Mouse (Mus musculus): ENCODE measurements around the gene Traf1. TPM values are rescaled to one million over a fixed set of nuclear protein-coding genes. Genes with fewer than 3 reads are reported as not detected.

Traf1 gene
- 3.3 TPM in 2 replicates for polyA plus RNA-seq (2015; fragmentation: Nextera tagmentation; extraction: Ambion mirVana)

GRCm38 (mm10) chr2:34961481-34962036, at the start of gene Traf1:
Traf1 (minus strand) TSS chr2:34961772.
- ATAC-seq (ENCODE audit: low FRiP score, low read depth) = peak; percentile 30; the same call in 1 of the 2 replicates
- peak within 1 kb of the TSS; percentile 14 for H3K9ac ChIP-seq
- WGBS = 9% methylated on average over 20 of the region's 20 CpGs
- peaks cover 26% of the 10 kb centered on the region; the same call in 1 of the 2 replicates for H3K27me3 ChIP-seq
- peak within 1 kb of the TSS; percentile 33 for H3K4me3 ChIP-seq
- H3K9me3 ChIP-seq = no peaks in the 10 kb centered on the region
- H3K4me1 ChIP-seq = peaks cover 22% of the 10 kb centered on the region; the same call in 1 of the 2 replicates
- peak within 1 kb of the TSS; percentile 64 for H3K4me2 ChIP-seq (replicated peaks)
- H3K27ac ChIP-seq = no peak within 1 kb of the TSS
- H3K36me3 ChIP-seq = no peaks in the 10 kb centered on the region

- no peaks in the 10 kb centered on the region for H3K36me3 ChIP-seq
- no peak overlapping the region for H3K9ac ChIP-seq
- no peaks in the 10 kb centered on the region for H3K27me3 ChIP-seq
- H3K4me3 ChIP-seq = no peak overlapping the region
- peaks cover 2% of the 10 kb centered on the region for H3K4me1 ChIP-seq
- H3K9me3 ChIP-seq = no peaks in the 10 kb centered on the region
- H3K4me2 ChIP-seq (replicated peaks) = no peak overlapping the region
- WGBS = 83% methylated on average over 9 of the region's 9 CpGs
- ATAC-seq (ENCODE audit: low FRiP score, low read depth) = no peak
- no peak overlapping the region for H3K27ac ChIP-seq
Measured at GRCm38 (mm10) chr2:34998956-34999355, 37.4 kb upstream of the Traf1 start.

DNA sequence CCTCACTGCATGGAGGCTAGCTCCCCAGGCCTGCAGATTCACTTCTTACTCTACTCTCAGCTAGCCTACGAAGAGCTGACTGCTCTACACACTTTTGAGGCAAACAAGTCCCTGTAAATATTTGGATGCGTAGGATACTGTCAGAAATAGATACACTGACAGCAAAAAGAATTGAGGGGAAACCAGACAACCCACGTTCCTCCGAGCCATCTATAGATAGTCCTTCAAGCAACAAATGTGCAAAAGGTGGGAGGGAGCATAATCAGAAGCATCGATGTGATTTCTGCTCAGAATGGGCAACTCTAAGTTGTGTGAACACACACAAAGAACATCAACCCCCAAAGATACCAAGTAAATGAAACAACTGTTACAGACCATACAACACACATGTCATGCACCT, 34.9 kb upstream of the Traf1 start:
- peaks cover 16% of the 10 kb centered on the region for H3K4me1 ChIP-seq
- WGBS = 91% methylated on average over 5 of the region's 5 CpGs
- H3K27me3 ChIP-seq = 0 out of 2 replicates have a peak, but pooled peaks cover 5% of the 10 kb centered on the region
- H3K4me3 ChIP-seq = no peak overlapping the region
- H3K9me3 ChIP-seq = no peaks in the 10 kb centered on the region
- no peak overlapping the region for H3K9ac ChIP-seq
- no peak for ATAC-seq (ENCODE audit: low FRiP score, low read depth)
- H3K4me2 ChIP-seq (replicated peaks) = no peak overlapping the region
- no peak overlapping the region for H3K27ac ChIP-seq
- H3K36me3 ChIP-seq = no peaks in the 10 kb centered on the region

GRCm38 (mm10) chr2:34993696-34994356, 32.3 kb upstream of the Traf1 start:
- ATAC-seq (ENCODE audit: low FRiP score, low read depth) = no peak
- Histone ChIP-seq H3K9me3 (no peaks in the 10 kb centered on the region), H3K4me2 (replicated peaks) (0 out of 2 replicates have a peak overlapping the region, but pooled peaks have one; percentile 21), H3K27me3 (peaks cover 7% of the 10 kb centered on the region; the same call in 1 of the 2 replicates), H3K27ac (no peak overlapping the region), H3K9ac (no peak overlapping the region), H3K36me3 (no peaks in the 10 kb centered on the region), H3K4me1 (peaks cover 19% of the 10 kb centered on the region), H3K4me3 (no peak overlapping the region)
- 72% methylated on average over 5 of the region's 5 CpGs for WGBS

DNA sequence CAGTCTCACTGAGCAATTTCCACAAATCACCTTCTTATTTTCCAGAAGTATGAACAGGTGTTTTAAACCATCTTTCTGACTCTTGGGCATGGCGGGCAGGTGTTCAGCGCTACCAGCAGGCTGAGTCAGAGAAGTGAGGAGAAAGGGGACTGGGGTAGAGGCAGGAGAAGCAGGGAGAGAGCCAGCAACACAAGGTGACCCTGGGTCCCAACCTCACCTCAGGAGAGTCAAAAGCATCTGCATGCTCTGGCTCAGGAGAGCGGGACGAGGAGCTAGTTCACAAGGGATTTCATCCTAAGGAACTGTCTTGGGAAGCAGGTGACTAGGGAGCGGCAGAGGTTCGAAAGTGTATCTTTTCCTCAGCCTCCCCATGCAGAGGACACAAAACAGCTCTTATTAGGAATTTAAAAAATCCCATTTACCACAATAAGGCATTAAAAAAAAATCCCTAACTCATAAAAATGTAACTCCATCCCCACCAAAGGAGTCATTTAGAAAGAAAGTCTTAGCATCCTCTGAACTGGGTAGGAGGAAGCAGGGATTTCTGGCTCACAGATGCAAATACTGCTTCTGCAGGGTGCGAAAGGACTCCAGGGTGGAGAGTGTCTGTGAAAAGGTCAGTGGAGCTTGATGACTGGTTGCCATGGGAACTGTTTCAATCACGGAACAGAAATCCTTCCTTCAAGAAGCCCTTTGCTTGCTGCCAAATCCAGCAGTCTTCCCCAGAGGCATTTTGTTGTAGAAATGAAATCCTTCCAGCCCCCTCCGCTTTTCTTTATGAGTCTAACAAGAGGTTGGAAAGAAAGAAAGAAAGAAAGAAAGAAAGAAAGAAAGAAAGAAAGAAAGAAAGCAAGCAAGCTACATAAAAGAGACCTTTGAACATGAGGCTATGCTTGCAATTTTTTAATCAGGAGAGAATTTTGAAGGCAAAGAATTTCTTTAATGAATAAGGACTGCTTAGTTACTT, 31.4 kb upstream of the Traf1 start:
- no peak overlapping the region for H3K9ac ChIP-seq
- peak overlapping the region; percentile 39 for H3K4me2 ChIP-seq (replicated peaks)
- 12% methylated on average over 9 of the region's 9 CpGs for WGBS
- peak overlapping the region; percentile 10; the same call in 1 of the 2 replicates for H3K27ac ChIP-seq
- H3K9me3 ChIP-seq = no peaks in the 10 kb centered on the region
- H3K4me1 ChIP-seq = peaks cover 19% of the 10 kb centered on the region
- H3K4me3 ChIP-seq = no peak overlapping the region
- ATAC-seq (ENCODE audit: low FRiP score, low read depth) = peak; percentile 61
- peaks cover 7% of the 10 kb centered on the region; the same call in 1 of the 2 replicates for H3K27me3 ChIP-seq
- no peaks in the 10 kb centered on the region for H3K36me3 ChIP-seq

DNA sequence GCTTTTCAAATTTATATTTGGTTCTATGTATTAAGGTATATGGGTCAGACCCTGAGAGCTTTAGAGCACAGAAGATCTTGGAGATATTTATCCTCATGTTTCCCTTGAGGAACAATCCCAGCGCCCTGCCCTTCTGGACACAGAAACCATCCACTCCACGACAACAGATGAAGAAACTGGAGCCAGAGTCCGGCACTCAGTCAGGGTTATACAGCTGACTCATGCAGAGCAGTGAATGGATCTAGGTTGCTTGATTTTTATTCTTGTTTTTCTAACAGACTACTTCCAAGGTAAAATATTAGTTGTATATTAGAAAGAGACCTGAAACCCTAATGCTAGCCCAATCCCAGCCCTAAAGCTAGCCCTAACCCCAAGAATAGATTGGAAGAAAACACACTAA, 30.4 kb upstream of the Traf1 start:
- ATAC-seq (ENCODE audit: low FRiP score, low read depth) = no peak

DNA sequence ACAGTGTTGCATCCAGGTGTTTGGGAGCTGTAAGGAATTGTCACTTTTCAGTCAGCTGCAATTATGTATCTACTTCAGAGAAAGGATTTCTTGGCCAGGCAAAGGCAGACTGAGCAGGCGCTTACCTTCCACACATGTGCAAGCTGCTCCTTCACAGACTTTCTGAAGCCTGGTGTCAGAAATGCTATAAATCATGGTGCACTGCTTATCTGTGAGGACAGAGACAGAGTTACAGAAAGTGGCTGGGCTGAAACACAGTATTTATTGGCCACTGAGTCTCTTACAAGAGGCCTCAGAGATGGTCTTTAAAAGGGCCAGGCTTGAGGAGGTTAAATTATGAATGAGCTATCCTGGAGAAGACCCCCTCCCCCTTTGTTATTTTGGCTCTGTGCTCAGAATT, 28.2 kb upstream of the Traf1 start:
- no peak overlapping the region for H3K4me3 ChIP-seq
- peaks cover 19% of the 10 kb centered on the region for H3K4me1 ChIP-seq
- H3K4me2 ChIP-seq (replicated peaks) = no peak overlapping the region

More for the DNA sequence above, 30.4 kb upstream of the Traf1 start:
- Histone ChIP-seq H3K4me2 (replicated peaks) (no peak overlapping the region), H3K27ac (no peak overlapping the region), H3K36me3 (no peaks in the 10 kb centered on the region), H3K4me3 (no peak overlapping the region), H3K9ac (no peak overlapping the region), H3K27me3 (peaks cover 7% of the 10 kb centered on the region; the same call in 1 of the 2 replicates), H3K9me3 (no peaks in the 10 kb centered on the region), H3K4me1 (peaks cover 19% of the 10 kb centered on the region)
- 76% methylated on average over 3 of the region's 3 CpGs for WGBS

GRCm38 (mm10) chr2:34987595-34987994, 26.0 kb upstream of the Traf1 start:
- Histone ChIP-seq H3K4me3 (no peak overlapping the region), H3K9me3 (no peaks in the 10 kb centered on the region), H3K27ac (no peak overlapping the region), H3K27me3 (peaks cover 14% of the 10 kb centered on the region; the same call in 1 of the 2 replicates), H3K9ac (no peak overlapping the region), H3K36me3 (no peaks in the 10 kb centered on the region), H3K4me2 (replicated peaks) (no peak overlapping the region), H3K4me1 (peaks cover 18% of the 10 kb centered on the region)
- 52% methylated on average over 1 of the region's 1 CpGs for WGBS
- ATAC-seq (ENCODE audit: low FRiP score, low read depth) = no peak

More for the DNA sequence above, 28.2 kb upstream of the Traf1 start:
- Histone ChIP-seq H3K9me3 (no peaks in the 10 kb centered on the region), H3K36me3 (no peaks in the 10 kb centered on the region), H3K9ac (no peak overlapping the region), H3K27me3 (peaks cover 14% of the 10 kb centered on the region; the same call in 1 of the 2 replicates), H3K27ac (no peak overlapping the region)
- no peak for ATAC-seq (ENCODE audit: low FRiP score, low read depth)
- WGBS = 75% methylated on average over 1 of the region's 1 CpGs

DNA sequence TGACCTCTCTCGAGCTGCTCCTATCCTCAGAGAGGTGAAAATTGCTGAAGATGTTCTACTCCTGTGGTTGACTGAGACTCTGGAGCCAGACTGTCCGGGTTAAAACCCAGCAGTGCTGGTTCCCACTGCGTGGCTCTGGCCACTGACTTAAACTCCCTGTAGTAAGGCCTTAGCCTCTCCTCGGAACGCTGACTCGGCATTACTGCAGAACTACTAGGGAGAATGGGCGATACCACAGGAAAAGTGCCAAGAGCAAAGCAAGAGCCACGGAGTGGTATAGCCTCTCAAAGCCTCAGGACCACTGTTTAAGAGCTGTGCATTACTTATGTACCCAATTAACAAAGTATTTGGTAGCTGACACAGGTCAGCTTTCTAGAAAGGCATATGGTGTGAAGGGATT, 23.3 kb upstream of the Traf1 start:
- no peaks in the 10 kb centered on the region for H3K36me3 ChIP-seq
- 86% methylated on average over 8 of the region's 8 CpGs for WGBS
- peaks cover 10% of the 10 kb centered on the region for H3K27me3 ChIP-seq
- H3K4me2 ChIP-seq (replicated peaks) = no peak overlapping the region
- ATAC-seq (ENCODE audit: low FRiP score, low read depth) = no peak
- peaks cover 34% of the 10 kb centered on the region for H3K4me1 ChIP-seq
- no peaks in the 10 kb centered on the region for H3K9me3 ChIP-seq
- H3K27ac ChIP-seq = no peak overlapping the region
- H3K9ac ChIP-seq = no peak overlapping the region
- H3K4me3 ChIP-seq = no peak overlapping the region

GRCm38 (mm10) chr2:34982906-34983698, 21.5 kb upstream of the Traf1 start:
- no peak overlapping the region for H3K9ac ChIP-seq
- 33% methylated on average over 11 of the region's 11 CpGs for WGBS
- ATAC-seq (ENCODE audit: low FRiP score, low read depth) = peak; percentile 74; the same call in 1 of the 2 replicates
- peak overlapping the region; percentile 55; the same call in 1 of the 2 replicates for H3K27ac ChIP-seq
- peak overlapping the region; percentile 3; the same call in 1 of the 2 replicates for H3K4me2 ChIP-seq (replicated peaks)
- peaks cover 31% of the 10 kb centered on the region for H3K4me1 ChIP-seq
- H3K36me3 ChIP-seq = no peaks in the 10 kb centered on the region
- no peaks in the 10 kb centered on the region for H3K9me3 ChIP-seq
- H3K27me3 ChIP-seq = peaks cover 10% of the 10 kb centered on the region
- no peak overlapping the region for H3K4me3 ChIP-seq

GRCm38 (mm10) chr2:34982096-34982724, 20.6 kb upstream of the Traf1 start:
- Histone ChIP-seq H3K27me3 (peaks cover 10% of the 10 kb centered on the region), H3K4me1 (peaks cover 31% of the 10 kb centered on the region), H3K36me3 (no peaks in the 10 kb centered on the region), H3K27ac (peak overlapping the region; percentile 55; the same call in 1 of the 2 replicates), H3K4me2 (replicated peaks) (peak overlapping the region; percentile 27; the same call in 1 of the 2 replicates), H3K9me3 (no peaks in the 10 kb centered on the region), H3K9ac (no peak overlapping the region), H3K4me3 (no peak overlapping the region)
- ATAC-seq (ENCODE audit: low FRiP score, low read depth) = peak; percentile 35
- WGBS = 41% methylated on average over 14 of the region's 14 CpGs

Measured in limb, embryonic 13.5 days (tissue).